Mouse (Mus musculus) left cerebral cortex, adult 11 months (tissue): ENCODE results near the gene Psmb2.

Experiments used
- DNase-seq: peaks from one replicate; pipeline ENCODE4 v3.0.0; 2022; ENCODE audit warnings: low spot score

The Psmb2 gene

GRCm38 (mm10) chr4:126677054-126678003, at the start of gene Psmb2:
Gene Psmb2 (plus strand): TSS chr4:126677630.
- DNase-seq: peak; percentile 96

- no peak for DNase-seq
Observed at GRCm38 (mm10) chr4:126631922-126632321, 45.5 kb upstream of the Psmb2 start.

GRCm38 (mm10) chr4:126632668-126633067, 44.8 kb upstream of the Psmb2 start:
- no peak for DNase-seq

- no peak for DNase-seq
Observed at GRCm38 (mm10) chr4:126636330-126636729, 41.1 kb upstream of the Psmb2 start.

DNA sequence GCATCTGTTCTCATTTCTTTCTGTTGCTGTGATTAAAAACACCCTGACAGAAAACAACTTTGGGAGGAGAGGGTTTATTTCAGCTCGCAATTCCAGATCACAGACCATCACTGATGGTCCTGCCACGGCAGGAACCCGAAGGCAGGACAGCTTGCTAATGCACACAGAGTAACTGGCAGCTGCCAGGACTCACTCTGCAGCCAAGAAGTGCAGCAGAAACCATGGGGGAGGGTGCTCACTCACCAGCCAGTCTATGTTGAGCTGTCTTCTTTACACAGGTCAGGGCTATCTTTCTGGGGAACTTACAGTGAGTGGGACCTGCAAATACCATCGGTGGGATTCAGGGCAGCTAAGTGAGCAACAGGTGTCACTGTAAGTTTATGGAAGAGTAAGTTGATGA, 40.0 kb upstream of the Psmb2 start:
- DNase-seq: no peak

GRCm38 (mm10) chr4:126639339-126639738, 38.1 kb upstream of the Psmb2 start:
- DNase-seq: no peak

DNA sequence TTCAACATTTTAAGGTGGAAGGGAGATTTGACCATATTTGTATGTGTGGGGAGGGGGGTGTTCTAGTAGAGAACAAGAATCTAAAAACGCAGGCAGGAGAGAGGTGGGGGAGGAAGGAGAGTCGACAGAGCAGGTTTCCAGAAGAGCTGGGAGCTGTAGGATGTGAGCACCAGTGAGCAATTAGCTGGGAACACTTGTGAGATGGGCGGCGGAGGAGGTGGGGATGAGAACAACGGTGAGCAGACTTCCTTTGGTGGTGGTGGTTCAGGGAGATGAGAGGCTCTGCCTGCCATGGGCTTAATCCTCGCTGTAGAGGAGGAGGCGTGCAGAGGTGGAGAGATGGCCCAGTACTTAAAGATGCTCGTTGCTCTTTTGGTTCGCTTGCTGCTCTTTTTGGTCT, 35.5 kb upstream of the Psmb2 start:
- DNase-seq: peak; percentile 40

GRCm38 (mm10) chr4:126643815-126644214, 33.6 kb upstream of the Psmb2 start:
- no peak for DNase-seq

DNA sequence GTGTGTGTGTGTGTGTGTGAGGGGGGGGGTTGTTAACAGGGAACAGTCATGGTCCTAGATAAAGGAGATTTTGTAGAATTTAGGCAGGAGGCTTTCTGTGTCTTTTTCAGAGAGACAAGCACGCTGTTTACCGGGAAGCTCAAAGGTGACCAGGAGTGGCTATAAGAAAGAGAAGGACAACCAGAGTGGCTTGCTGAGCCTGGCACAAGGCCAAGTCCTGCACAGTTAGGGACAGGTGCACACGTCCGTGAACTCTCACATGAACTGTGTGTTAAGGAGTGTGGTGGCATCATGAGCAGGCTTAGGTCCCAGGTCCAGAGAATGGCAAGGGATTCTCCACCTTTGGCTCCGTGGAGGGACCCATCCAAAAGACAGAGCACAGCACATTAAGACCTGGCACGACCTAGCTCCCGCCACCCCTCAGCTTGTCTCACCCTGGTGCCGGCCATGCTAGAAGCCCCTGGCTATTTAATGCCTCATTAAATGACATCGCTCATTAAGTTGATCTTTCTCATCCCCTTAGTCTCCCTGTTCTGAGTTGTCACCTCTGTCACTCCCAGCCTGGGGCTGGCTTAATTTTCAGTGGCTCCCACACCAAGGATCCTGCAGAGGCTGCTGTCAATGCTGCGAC, 33.0 kb upstream of the Psmb2 start:
- no peak for DNase-seq

- DNase-seq: no peak
Observed at GRCm38 (mm10) chr4:126647996-126648910, 29.2 kb upstream of the Psmb2 start.

GRCm38 (mm10) chr4:126653148-126653547, 24.3 kb upstream of the Psmb2 start:
- no peak for DNase-seq

DNA sequence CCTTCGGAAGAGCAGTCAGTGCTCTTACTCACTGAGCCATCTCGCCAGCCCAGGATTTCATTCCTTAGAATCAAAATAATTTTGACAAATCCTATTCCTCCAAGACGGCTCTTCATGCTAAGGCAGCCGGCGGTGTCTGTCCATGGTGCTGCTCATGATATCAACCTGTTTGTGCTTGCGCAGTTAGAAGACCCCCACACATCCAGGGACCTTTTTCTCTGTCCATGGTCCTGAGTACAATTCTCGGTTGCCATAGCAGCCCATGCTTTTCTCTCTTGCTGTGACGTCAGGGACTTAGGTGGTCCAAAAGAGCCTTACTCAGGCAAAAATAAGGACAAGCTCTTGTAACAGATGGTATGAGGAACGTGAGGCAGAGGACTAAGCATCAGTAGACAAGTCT, 22.1 kb upstream of the Psmb2 start:
- DNase-seq: no peak

GRCm38 (mm10) chr4:126661249-126661648, 16.2 kb upstream of the Psmb2 start:
- DNase-seq: no peak

- no peak for DNase-seq
Observed at GRCm38 (mm10) chr4:126667075-126667474, 10.4 kb upstream of the Psmb2 start.

- DNase-seq: no peak
Observed at GRCm38 (mm10) chr4:126682298-126682697, 4.9 kb downstream of the Psmb2 start.

- no peak for DNase-seq
Observed at GRCm38 (mm10) chr4:126683084-126683483, 5.7 kb downstream of the Psmb2 start.

- DNase-seq: no peak
Observed at GRCm38 (mm10) chr4:126689457-126689856, 12.0 kb downstream of the Psmb2 start.

DNA sequence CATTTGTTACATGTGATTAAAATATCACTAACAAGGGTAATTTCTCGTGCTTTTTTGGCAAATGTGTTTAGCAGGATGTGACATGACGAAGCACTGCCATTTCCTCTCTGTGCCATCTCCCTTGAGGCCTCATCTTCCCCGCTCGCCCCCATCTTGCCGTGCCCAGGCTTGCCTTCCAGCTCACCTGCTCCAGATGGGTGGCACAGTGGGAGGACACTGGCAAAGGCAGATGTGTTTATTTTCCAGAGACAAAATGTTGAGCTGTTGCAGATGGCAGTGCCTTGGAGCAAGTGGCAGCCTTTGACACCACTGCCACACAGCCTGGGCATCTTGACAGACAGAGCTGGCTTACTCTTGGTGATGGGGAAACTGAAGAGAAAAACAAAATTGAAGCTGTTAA, 15.6 kb downstream of the Psmb2 start:
- no peak for DNase-seq

DNA sequence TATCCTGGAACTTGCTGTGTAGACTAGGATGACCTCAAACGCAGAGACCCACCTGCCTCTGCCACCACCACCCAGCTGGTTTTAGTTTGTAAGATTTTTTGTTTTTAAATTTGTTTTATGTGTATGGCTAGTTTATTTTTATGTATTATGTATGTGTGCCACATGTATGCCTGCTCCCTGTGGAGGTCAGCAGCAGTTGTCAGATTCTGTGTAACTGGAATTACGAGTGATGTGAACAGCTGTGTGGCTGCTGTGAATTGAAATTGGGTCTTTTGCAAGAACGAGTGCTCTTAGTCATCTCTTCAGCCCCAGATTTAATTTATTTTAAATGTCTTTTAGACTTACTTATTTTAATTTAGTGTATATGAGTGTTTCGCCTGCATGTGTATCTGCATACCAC, 19.5 kb downstream of the Psmb2 start:
- no peak for DNase-seq

DNA sequence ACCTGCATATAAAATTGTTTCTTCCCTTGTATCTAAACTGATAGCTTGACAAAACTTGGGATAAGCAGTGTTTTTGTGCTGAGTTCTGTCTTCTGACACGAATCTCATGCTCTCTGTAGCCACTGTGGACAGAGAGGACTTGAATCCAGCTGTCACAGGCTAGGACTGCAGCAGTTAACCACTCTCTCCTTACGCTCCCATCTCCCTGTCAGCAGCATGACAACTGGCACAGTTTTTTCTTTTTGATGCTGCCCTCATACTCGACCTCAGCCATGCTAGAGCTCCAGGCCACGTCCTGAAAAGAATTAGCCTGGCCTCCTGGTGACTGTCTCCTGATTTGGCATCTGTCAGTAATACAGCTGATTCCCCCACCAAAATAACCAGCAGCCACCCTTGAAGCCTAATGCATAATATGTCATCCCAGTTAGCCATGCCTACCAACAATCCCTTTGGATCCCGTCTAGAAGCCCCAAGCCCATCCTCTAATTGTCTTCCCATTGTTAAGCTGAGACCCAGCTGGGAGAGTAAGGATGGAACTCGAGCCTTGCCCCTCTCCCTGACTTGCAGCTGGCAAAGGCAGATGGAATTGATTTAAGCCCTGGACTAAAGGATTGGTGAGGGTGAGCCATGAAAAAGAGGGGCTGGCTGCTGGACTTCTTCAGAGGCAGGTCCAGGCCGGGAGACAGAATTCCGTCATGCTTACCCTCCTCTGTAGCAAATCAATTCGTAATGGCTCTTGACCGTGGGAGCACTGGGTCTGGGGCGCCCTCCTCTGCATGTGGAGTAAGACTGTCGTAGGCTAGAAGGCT, 29.4 kb downstream of the Psmb2 start:
- DNase-seq: no peak

DNA sequence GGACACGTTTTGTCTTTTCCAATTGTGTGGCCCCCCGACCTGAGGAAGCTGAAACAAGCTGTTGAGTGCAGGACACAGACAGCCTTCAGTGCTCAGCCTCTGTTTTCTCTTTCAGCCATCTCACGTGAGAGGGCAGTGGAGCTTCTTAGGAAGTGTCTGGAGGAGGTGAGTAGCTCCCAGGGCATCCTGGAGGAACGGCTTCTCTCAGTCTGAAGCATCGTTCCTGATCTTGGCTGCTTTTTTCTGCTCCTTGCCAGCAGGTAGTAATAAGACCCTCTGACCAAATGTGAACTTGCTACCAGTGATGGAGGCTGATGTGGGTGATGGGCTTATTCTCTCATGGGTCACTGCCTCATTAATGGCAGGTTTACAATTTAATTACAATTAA, 30.0 kb downstream of the Psmb2 start:
- no peak for DNase-seq

DNA sequence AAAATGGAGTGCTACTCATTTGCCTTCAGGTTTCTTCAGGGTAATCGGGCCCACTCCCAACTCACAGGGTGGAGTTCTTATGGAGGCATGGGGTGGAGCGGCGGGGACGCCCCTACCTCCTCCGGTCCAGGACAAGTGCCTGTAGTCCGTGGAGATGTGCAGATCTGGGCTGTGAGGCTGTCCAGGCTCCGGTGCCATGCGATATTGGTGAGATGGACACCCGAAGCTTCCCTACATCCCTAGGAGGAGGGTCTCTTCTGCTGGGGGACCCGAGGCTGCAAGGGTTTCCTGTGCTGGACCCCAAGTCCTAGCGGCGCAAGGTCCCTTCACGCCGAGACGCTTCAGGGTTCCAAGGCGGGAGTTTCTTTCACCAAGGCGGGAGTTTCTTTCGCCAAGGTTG, 54.7 kb downstream of the Psmb2 start:
- DNase-seq: no peak
